Mouse (Mus musculus): Measurements from ENCODE around the gene Slc25a23. TPM values are rescaled to one million over a fixed set of nuclear protein-coding genes. Genes with fewer than 3 reads are reported as not detected.
A peak's percentile ranks its signal among the peaks of the same experiment; 100 is the strongest.
"Not testable (repeated sequence)": the region's sequence is repeated elsewhere in the genome, so short reads cannot be mapped to it uniquely, and the experiment has no call there.

The Slc25a23 gene
- polyA plus RNA-seq, 1 experiment = 34.2 TPM

DNA sequence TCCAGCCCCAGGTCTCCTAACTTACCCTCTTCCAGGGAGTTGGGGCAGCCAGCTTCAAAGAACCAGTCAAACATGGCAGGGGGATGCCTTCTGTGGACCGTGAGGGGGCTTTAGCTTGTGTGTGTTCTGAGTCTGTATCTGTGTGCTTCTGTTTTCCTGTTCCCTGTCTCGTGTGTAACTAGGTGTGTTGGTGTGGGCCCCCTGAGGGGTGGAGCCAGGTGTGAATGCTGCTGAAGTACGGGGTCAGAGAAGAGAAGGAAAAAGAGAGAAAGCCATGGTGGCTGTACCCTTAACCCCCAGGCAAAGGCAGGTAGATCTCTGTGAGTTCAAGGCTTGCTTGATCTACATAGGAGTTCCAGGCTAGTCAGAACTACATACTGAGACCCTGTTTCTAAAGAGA is 17.3 kb upstream of the Slc25a23 start:
- DNase-seq (ENCODE audit: low spot score) = no peak

DNA sequence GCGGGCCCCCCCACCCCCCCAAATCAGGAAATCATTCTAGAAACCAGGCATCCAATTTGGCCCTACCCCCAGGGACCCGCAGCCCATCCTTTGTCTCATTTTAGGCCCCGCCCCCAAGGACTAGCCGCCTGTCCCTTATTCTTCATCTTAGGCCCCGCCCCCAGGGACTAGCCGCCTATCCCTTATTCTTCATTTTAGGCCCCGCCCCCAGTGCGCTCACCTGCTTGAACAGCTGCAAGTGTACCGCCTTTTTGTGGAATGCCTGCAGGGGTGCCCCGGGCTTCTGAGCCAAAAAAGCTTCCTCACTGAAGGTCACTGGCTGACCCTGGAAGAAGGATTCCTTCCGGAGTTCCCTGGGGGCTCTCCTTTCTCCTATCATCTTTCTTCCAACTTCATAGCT is 11.0 kb upstream of the Slc25a23 start:
- DNase-seq (ENCODE audit: low spot score) = no peak

DNA sequence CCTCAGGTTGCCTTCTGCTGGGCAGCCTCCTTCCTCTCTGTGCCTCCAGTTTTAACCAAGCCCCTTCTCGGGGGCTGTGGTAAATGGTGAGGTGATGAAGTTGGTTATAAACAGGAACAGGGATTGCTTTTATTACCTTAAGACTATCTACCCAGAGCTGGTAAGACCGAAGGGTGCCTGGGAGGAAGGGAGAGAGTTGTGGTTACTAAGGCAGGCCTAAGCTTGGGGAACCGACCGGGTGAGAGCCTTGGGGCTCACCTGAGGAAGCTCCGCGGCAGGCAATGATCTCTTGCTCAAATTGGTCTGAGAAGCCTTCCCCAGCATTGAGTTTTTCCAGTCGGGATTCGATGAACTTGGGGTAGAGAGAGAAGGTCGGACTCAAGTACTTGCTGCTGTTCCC is 10.6 kb upstream of the Slc25a23 start:
- DNase-seq (ENCODE audit: low spot score) = no peak

DNA sequence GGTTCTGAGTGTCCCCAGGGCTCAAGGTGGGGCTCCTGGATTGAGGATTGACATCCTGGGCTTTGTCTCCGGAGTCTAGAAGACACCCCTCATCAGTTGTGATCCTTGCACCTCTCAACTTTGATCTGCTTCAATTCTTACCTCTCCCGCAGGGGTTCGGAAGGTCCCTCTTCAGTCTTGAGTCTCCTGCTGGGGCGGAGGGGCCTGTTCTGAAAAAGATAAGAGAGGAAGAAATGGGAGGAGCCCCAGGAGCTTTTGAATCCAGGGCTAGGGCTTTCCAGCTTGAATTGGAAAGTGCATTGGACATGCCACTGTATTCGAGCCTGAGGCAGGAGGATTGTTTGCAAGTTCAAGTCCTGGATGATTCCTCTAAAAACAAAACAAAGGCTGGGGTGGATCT is 7.2 kb upstream of the Slc25a23 start:
- no peak for DNase-seq (ENCODE audit: low spot score)

DNA sequence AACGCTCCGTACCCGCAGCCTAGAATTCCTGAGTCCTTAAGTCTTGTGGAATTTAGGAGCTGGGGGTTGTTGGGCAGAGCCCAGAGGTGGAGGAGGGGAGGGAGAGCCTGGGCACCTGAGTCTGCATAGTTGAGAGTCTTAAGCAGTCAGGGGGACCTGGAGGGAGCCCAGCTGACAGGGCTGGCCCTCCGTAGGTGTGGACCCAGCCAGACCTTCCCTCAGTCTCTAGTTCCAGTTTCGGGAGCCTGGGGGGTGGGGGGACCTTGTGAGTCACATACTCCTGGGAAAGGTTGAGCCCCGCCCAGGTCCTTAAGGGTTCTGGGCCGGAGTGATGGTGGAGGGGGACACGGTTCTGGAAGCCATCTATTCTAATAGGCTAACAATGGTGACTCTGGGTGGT is 3.4 kb upstream of the Slc25a23 start:
- no peak for DNase-seq (ENCODE audit: low spot score)

DNA sequence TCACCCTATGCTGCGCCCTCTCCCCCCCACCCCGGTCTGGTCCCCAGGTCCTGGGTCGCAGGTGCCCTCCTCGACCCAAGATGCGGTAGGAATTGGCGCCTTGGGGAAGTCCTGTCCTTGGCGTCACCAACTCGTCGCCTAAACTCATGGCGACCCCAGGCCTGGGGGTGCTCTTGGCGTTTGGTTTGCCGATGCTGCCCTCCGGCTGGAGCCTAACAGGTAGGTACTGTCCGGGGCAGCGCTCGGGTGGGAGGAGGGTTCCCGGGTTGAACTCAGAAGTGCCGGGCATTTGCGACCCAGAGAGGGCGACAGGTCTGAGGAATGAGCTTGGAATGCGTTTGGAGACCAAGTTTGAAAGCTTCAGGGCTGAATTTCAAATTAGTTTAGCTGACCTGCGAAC is 2.9 kb upstream of the Slc25a23 start:
- DNase-seq (ENCODE audit: low spot score) = no peak

DNA sequence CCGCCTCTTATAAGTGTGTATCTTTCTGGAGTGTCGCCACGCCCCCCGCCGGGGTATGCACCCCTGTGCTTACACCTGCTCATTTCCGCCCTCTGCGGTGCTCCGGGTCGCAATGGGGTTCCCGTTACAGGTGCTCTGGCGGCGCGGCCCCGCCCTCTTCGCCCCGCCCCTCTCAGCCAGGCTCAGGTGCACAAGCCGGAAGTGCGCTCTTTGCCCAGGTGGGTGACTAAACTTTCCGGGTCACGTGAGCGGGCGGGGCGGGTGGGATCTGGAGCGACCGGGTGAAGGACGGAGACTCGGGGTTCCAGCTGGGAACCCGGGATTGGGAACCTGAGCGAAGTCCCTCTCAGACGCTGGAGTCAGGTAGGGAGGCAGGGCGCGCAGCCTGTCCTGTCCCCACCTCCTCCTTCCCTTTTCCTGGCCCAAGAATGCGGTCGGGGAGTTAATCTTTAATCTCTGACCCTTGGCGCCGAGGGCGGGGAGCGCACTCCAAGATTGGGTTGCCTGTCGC is 2.4 kb upstream of the Slc25a23 start:
- peak; percentile 48 for DNase-seq (ENCODE audit: low spot score)

DNA sequence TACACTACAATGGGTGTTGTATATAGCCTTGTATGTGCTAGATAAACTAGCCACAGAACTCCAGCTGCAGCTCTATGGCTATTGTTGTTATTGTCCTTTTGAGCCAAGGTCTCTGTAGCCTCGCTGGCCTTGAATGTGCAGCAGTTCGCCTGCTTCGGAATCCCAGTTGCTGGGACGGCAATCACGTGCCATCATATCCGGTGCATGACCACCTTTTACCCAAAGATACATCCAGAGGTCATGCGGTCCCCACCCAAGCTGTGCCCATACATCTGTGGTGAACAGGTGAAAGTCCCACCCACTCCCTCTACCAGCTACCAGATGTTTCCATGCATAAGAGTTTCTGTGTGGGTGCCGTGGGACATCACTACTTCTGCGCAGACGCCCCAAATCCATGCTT is 1.4 kb upstream of the Slc25a23 start:
- DNase-seq (ENCODE audit: low spot score) = no peak

DNA sequence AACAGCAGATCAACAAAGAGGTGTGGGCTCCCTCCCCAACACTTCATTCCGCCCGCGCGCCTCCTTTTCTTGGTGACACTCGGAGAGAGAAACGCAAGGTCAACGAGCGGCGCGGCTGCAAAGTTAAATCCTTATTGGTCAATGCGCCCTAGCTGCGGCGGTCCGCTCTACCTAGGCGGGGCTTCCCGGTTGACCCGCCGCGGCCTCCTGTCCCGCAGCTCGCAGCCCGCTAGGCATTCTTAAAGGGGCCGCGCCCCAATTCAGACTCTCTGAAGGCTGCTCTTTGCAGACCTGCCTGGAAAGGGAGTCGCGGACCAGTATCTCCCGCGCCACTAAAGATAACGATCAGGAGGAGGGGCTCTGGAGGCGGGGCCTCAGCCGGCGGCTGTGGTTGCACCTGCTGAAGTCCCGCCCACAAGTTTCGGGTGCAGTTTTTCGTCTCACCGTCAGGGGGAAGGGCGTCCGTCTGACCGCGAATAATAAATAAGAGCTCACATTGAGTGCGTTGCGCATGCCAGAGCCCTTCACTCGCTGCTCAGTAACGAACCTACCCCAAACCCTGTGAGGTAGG is 653 bp upstream of the Slc25a23 start:
- peak; percentile 89 for DNase-seq (ENCODE audit: low spot score)

DNA sequence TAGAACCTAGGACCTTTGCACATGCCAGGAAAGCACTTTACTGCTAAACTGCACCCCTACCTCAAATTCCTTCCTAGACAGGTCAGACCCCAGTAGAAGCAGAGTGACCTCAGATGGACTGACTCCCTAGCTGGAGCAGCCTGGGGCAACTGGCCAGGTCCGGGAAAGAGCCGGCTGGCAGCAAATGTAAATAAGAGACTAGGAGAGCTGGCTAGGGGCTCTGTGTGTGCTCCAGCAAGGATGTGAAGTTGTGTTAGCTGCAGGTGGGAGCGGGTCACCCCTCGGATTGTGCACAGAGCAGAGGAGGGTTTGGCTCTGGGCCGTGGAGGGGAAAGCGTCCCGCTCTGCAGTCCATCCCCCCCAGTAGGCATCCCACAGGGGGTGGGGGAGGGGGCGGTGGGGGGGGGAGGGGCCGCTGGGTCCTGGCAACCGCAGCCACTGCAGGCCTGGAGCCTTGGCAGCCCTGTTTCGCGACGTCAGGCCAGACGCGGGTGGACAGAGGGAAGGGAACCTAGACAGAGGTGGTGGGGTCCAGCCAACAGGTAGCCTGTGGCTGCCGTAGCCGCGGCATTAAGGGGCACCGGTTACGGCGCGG is 675 bp downstream of the Slc25a23 start, which contains the start of gene Crb3:
TSS of gene Crb3 (plus strand) at position 215 of the 595 bp plus-strand sequence.
- DNase-seq (ENCODE audit: low spot score) = no peak

DNA sequence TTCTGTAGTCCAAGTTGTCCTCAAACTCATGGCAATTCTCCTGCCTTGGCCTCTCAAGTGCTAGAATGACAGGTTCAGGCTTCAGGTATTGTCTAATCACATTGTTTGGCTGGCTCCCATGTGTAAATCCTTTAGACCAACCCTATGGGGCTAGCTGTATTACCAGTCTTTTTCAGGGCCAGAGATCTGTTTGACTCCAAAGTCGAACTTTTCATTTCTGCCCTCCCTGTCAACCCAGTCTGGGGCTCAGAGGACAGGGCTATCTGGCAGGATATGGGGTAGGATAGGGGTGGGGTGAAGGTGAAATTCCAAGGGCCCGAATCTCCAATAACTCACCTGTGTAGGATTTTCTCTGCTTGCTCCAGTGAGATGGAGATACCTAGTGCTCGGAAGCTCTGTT is 3.4 kb downstream of the Slc25a23 start:
- DNase-seq (ENCODE audit: low spot score) = no peak

DNA sequence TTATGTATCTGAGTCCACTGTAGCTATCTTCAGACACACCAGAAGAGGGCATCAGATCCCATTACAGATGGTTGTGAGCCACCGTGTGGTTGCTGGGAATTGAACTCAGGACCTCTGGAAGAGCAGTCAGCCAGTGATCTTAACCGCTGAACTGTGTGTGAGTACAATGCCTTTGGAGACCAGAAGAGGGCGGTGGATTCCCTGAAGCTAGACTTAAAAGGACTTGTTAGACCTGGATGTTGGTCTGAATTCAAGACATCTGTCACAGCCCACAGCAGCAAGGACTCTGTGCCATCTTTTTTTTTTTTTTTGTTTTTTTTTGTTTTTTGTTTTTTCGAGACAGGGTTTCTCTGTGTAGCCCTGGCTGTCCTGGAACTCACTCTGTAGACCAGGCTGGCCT is 8.0 kb downstream of the Slc25a23 start:
- DNase-seq (ENCODE audit: low spot score) = not testable (repeated sequence)

DNA sequence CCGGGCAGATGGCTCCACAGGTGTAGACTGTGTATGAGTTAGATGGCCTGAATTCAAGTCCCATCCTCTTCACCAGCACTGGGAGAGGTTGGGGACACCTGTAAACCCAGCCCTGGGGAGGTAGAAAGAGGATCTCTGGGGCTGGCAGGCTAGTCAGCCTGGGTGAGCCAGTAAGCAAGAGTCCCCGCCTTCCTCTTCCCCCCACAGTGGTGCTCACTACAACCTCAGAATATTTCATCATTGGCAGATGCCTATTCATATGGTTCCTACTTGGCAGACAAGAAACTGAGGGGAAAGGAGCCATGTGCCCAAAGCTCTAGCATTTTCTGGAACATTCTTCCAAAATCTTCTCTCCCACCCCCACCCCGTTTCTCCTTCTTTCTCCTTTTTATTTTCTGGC is 10.8 kb downstream of the Slc25a23 start:
- DNase-seq (ENCODE audit: low spot score) = no peak

DNA sequence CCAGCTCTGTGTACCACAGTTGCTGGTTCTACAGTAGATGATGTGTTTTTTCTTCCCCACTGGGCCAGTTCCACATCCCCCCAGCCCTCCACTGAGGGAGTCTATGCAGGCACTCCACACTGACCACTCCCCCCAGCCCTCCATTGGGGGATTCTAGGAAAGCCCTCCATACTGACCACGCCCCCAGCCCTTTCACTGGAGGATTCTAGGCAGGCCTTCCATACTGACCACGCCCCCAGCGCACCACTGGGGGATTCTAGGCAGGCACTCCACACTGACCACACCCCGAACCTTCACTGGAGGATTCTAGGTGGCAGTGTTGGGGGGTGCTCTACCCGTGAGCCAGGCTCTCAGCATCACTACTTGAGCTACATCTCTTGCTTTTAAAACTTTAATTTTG is 12.3 kb downstream of the Slc25a23 start:
- no peak for DNase-seq (ENCODE audit: low spot score)

DNA sequence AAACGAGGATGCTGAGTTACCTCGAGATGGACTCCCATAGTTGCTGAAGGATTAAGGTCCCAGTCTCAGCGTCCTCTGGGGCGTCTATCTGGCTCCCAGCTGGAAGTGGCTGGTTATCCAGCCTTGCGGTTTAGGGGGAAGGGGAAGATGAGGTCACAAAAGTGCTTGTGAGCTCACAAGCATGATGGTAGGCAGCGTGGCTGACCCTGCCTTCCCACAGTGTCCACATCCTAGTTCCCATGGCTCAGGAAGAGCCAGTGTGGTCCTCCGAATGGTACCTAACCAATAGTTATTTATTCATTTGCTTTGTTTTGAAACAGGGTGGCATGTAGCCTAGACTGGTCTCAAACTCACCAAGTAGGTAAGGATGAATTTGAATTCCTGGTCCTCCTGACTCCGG is 18.1 kb downstream of the Slc25a23 start, which contains the start of gene Slc25a41:
TSS of gene Slc25a41 (minus strand) at position 101 of the 400 bp plus-strand sequence.
- no peak for DNase-seq (ENCODE audit: low spot score)

DNA sequence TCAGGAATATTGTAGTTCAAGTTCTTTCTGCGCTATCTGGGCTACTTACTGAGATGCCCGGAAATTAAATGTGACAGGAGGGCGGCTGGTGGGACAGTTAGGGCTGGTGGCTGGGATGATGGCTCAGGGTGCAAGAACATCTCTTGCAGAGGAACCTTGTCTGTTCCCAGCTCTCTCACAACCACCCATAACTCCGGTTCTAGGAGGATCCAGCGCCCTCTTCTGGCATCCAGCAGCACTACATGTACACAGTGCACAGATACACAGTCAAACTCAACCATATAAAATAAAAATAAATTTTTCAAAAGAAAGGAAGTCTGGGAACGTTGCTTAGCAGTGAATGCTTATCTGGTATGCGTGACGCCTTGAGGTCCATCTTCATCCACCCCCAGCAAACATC is 20.7 kb downstream of the Slc25a23 start:
- no peak for DNase-seq (ENCODE audit: low spot score)

DNA sequence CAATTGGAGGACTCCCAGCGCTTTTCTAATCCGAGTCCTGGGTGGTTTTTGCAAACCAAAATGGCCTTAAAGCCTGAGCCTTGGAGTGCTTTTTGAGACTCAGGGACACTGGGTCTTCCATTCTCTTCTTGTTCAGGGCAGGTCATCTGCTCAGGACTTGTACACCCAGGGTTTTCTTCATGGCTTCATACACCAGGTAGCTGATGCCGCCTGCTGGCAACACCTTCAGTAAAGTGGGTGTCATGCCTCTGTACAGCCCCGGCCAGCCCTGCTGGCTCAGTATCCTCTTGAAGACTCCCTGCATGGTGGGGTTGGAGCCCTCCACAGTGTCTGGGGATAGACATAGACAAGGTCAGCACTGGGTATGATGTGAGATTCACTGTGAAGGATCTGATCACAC is 26.8 kb downstream of the Slc25a23 start:
- no peak for DNase-seq (ENCODE audit: low spot score)

DNA sequence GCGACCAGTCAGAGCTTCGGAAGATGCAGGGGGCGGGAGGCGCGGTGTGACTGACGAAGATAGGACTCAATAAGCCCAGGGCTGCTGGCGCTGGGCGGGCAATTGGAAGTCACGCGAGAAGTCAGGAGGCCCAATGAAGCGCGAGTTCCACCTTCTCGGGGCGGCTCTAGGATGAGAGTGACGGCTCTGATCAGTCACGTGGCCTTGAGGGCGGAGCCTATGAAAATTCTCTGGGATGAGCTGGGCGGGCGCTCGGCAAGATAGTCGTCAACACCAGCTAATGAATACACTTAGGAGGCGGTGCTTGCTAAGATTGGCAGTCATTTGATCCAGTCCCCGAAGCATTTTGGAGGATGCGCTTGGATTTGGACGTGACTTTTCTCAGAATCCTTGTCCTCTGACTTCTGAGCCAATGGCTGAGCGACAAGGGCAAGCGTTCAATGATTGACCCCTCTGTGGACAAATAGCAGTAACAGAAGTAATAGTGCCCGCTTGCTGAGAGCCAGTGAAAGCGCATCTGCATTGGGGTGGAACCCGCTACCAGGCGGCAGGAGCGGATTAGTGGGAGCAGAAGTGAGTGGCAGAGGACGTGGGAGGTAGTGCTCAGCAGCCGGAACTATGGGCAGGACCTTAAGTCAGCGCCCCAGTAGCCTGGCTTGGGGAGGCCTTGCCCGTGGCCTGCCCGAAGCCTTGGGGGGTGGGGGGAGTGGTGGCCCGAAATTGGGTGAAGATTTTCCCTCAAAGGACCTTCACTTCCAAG is 27.8 kb downstream of the Slc25a23 start:
- peak; percentile 79 for DNase-seq (ENCODE audit: low spot score)

DNA sequence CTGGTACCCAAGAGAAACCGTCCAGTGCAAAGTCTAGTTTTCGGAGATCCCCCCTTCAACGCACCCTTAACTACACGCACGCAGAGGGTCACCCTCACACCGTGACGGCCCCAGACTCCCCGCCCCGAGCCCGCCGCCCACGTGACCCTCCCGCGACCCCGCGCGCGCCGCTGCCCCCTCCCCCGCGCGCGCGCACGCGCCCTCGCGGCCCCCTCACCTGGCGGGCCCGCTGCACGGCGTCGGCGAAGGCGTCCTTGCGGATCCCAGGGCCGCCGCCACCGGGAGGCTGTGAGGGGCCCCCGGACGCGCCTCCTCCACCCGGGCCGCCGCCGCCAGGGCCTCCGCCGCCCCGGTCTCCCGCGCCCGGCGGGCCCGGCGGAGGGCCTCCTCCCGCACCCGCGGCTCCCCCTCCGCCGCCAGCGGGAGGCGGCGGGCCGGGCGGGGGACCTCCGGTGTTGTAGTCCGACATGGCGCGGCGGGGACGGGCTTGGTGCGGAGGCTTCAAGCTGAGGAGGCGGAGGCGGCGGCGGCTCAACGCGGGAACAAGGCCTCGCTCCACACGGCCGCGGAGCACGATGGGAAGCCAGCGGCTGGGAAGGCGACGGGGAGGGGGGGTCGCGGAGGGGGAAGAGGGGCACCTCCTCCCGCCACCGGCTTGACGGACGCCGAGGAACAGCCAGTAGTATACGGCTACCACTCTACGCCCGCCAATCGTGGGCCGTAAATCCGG is 28.6 kb downstream of the Slc25a23 start, which contains the start of gene Khsrp:
TSS of gene Khsrp (minus strand) at position 592 of the 730 bp plus-strand sequence.
- peak; percentile 90 for DNase-seq (ENCODE audit: low spot score)

DNA sequence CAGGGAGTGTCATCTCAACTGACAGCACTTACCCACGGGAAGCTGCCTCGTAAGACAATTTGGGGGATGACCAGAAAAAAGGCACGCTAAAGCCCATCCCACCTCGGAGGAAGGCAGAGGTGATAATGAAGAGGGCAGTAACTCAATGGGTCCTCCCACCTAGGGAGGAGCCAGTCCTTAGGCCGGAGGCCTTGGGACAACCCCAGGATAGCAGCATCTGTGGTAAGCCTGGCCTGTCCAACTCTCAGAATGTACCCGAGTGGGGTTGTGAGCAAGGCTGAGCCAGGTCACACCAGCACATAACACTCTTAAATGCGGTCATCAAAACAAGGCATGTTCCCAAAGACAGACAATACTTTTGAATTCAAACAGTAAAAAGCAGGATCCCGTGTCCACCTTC is 30.0 kb downstream of the Slc25a23 start:
- DNase-seq (ENCODE audit: low spot score) = no peak

DNA sequence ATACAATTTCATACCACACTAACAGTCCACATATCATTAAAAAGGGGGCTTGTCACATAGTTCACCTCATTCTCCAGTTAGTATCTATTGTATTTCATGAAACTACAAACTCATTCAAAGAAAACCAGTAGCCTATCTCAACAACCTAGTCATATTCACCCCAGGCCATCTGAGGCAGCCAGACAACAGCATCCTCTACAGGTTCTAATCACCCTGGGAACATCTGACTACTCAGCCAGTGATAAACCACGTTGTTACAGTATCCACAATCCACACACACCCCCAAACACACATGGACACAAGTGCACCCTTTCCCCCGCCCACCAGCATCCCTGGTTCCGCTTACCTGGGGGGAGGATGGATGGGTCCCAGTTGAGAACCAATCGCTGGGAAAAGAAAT is 32.2 kb downstream of the Slc25a23 start:
- no peak for DNase-seq (ENCODE audit: low spot score)

DNA sequence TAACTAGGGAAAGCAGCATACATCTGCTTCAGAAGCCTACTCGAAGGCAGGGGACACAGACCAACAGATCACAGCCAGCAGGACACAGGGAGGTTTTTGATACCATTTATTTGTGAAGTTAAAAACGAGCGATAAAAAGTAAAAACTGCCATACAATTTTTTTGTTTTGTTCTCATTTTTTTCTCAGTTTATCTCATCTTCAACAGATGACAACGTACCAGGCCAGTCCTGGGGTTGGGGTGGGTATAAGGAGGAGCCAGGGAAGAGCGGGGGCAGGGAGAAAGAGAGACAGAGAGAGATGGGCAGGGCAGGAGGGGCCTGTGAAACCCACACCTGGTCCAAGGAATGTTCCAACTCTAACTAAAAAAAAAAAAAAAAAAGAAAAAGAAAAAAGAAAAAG is 38.7 kb downstream of the Slc25a23 start:
- no peak for DNase-seq (ENCODE audit: low spot score)
